Mouse (Mus musculus): ENCODE data around the gene Pradc1. TPM values are rescaled to one million over a fixed set of nuclear protein-coding genes. Genes with fewer than 3 reads are reported as not detected.

Gene Pradc1
- polyA plus RNA-seq (2016; fragmentation: Nextera tagmentation; extraction: Ambion mirVana), result 36.9 and 40.8 TPM in 2 replicates

DNA sequence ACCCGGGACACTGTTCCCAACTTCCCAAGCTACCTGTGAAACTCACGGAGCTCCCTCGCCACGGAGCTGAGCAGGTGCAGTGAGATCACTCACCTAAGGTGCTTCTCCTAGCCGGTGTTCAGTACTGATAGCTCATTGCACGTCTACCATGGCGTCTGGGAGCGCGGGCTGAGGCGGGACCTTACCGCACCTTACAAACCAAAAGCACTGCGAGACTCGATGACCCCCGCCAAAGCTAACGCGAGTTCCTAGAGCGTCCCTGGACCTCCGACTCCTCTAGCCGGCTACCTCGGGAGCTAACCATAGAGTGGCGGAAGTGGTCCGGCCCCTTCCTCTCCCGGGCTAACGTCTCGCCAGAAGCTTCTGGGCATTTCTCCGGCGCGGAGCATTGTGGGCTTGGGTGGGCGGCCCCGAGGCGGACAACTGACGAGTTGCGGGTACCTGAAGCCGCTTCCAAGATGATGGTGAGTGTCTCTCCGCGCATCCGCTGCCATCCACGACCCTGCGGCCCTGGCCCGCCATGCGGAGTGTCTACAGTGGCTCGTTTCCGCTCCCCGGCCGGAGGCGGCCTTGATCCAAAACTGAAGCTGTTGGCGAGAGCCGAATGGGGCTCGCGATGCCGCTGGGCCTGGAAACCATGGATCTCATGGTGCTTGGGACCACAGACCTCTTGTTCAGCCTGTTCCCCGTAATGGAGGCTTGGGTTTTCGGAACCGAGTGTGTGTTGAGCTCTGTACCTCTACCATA is at the start of gene Pradc1:
TSS of gene Pradc1 (minus strand) at position 307 of the 747 bp plus-strand sequence.
- Histone ChIP-seq H3K27me3 (replicated peaks) (no peaks in the 10 kb centered on the region), H3K9me3 (replicated peaks) (no peaks in the 10 kb centered on the region), H3K9ac (peak within 1 kb of the TSS; percentile 89), H3K4me1 (peaks cover 56% of the 10 kb centered on the region), H3K4me2 (peak within 1 kb of the TSS; percentile 96), H3K36me3 (peaks cover 38% of the 10 kb centered on the region), H3K4me3 (peak within 1 kb of the TSS; percentile 85), H3K27ac (peak within 1 kb of the TSS; percentile 95)
- under 1% methylated on average over 54 of the region's 54 CpGs for WGBS (ENCODE audit: insufficient replicate concordance)
- ATAC-seq, result peak; percentile 79

DNA sequence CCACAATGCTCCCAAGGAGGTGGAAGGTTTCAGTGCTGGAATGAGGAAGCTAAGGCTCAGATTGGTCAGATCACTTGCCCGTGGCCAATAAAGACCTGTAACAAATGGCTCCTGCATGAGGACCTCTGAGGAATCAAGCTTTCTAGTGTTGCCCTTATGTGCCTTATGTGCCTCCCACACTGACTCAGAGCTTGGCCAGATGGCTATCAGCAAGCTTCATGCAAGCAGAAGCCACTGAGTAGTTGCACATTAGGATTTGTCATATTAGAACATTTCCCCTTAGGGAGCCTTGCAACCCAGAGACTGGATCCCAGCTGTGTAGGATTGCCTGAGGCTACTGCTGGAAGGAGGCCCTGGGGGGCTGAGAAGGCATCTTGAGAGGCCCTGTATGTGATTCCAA is 48.6 kb upstream of the Pradc1 start:
- Histone ChIP-seq H3K36me3 (no peaks in the 10 kb centered on the region), H3K4me3 (no peak overlapping the region), H3K4me1 (0 out of 2 replicates have a peak, but pooled peaks cover 11% of the 10 kb centered on the region), H3K4me2 (no peak overlapping the region), H3K27me3 (replicated peaks) (peaks cover 60% of the 10 kb centered on the region), H3K9ac (no peak overlapping the region), H3K27ac (no peak overlapping the region), H3K9me3 (replicated peaks) (no peaks in the 10 kb centered on the region)
- no peak for ATAC-seq
- 52% methylated on average over 1 of the region's 1 CpGs for WGBS (ENCODE audit: insufficient replicate concordance)

DNA sequence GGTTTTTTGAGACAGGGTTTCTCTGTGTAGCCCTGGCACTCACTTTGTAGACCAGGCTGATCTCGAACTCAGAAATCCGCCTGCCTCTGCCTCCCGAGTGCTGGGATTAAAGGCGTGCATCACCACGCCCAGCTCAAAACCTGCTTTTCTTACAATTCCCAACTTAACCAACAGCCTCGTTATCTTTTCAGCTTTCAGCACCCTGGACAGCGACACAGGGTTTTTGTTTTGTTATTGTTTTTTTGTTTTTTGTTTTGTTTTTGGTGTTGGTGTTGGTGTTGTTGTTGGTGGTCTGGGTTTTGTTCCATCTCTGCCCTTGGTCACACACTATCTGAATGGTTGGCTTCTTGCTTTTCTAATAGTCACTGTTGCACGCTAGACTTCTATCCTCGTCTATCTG is 46.4 kb upstream of the Pradc1 start:
- H3K4me1 ChIP-seq, result 0 out of 2 replicates have a peak, but pooled peaks cover 11% of the 10 kb centered on the region
- H3K4me3 ChIP-seq, result no peak overlapping the region
- H3K9me3 ChIP-seq (replicated peaks), result no peaks in the 10 kb centered on the region
- no peak overlapping the region for H3K9ac ChIP-seq
- H3K27ac ChIP-seq, result no peak overlapping the region
- H3K36me3 ChIP-seq, result no peaks in the 10 kb centered on the region
- peaks cover 38% of the 10 kb centered on the region for H3K27me3 ChIP-seq (replicated peaks)
- 41% methylated on average over 9 of the region's 9 CpGs for WGBS (ENCODE audit: insufficient replicate concordance)
- H3K4me2 ChIP-seq, result no peak overlapping the region
- no peak for ATAC-seq

DNA sequence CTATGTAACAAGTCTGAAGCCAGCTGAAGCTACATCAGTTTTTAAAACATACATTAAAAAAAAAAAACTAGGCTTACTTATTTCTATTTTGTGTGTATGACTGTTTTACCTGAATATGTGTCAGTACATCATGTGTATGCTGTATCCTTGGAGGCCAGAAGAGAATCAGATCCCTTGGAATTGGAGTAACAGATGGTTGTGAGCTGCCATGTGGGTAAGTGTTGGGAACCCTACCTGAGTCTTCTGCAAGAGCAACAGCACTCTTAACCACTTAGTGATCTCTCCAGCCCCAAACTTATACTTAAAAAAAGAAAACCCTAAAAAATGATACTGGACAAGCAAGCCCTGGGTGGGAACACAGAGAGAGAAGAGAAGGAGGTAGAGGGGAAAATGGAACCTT is 45.2 kb upstream of the Pradc1 start:
- no peak overlapping the region for H3K27ac ChIP-seq
- no peaks in the 10 kb centered on the region for H3K9me3 ChIP-seq (replicated peaks)
- peaks cover 26% of the 10 kb centered on the region for H3K27me3 ChIP-seq (replicated peaks)
- H3K9ac ChIP-seq, result no peak overlapping the region
- no peak overlapping the region for H3K4me2 ChIP-seq
- no peak overlapping the region for H3K4me3 ChIP-seq
- H3K4me1 ChIP-seq, result 0 out of 2 replicates have a peak, but pooled peaks cover 2% of the 10 kb centered on the region
- H3K36me3 ChIP-seq, result no peaks in the 10 kb centered on the region
- ATAC-seq, result no peak

DNA sequence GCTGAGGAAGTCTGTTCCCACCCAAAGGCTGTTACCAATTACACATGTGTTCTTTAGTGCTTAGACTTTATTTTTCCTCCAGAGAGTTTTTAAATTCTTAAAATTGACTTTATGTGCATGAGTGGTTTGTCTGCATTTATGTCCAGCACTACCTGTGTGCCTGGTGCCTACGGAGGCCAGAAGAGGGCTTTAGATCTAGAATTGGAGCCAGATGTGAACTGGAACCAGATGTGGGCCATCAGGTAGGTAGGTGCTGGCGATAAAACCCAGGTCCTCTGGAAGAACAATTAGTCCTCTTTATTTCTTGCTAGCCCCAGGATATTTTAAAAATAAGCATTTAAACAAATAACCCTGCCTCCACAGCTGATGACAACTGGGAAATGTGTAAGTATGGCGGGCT is 39.8 kb upstream of the Pradc1 start:
- 66% methylated on average over 3 of the region's 3 CpGs for WGBS (ENCODE audit: insufficient replicate concordance)
- Histone ChIP-seq H3K27ac (no peak overlapping the region), H3K4me2 (no peak overlapping the region), H3K9me3 (replicated peaks) (no peaks in the 10 kb centered on the region), H3K4me3 (no peak overlapping the region), H3K9ac (no peak overlapping the region), H3K36me3 (no peaks in the 10 kb centered on the region), H3K27me3 (replicated peaks) (peaks cover 7% of the 10 kb centered on the region), H3K4me1 (no peaks in the 10 kb centered on the region)
- no peak for ATAC-seq

DNA sequence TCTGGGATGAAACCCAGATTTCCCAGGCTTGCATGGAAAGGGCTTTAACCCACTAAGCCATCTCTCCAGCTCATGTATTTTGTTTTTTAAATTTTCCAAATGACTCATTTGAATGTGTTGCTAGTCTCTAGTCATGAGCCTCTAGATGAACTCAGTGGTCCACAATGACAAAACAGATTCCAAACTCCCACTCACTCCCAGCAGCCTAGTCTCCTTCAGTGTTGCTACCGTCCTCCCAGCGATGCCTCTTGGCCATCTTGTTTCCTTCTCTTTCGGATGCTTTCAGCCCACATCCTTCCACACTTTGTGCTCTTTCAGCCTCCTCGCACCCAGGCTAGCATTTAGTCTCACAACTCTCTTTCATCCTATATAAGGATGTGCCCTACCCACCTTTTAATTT is 38.5 kb upstream of the Pradc1 start:
- ATAC-seq, result no peak
- H3K27ac ChIP-seq, result no peak overlapping the region
- no peaks in the 10 kb centered on the region for H3K4me1 ChIP-seq
- H3K4me3 ChIP-seq, result no peak overlapping the region
- WGBS (ENCODE audit: insufficient replicate concordance), result 56% methylated on average over 4 of the region's 4 CpGs
- H3K36me3 ChIP-seq, result no peaks in the 10 kb centered on the region
- H3K9ac ChIP-seq, result no peak overlapping the region
- H3K4me2 ChIP-seq, result no peak overlapping the region
- peaks cover 20% of the 10 kb centered on the region for H3K27me3 ChIP-seq (replicated peaks)
- H3K9me3 ChIP-seq (replicated peaks), result no peaks in the 10 kb centered on the region

DNA sequence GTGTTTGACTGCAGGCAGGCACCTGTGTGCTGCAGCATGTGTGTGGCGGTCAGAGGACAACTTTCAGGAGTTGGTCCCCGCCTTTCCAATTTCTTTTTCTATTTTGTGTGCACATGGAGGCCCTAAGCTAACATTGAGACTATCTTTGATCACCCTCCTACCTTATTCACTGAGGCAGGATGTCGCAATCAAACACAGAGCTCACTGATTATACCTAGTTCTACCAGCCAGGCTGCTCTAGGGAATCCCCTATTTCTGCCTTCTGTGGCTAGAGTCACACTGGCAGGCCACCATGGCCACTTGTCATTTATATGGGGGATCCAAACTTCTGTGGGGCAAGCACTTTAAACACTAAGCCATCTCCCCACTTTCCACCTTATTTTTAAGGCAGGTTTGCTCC is 37.9 kb upstream of the Pradc1 start:
- H3K4me1 ChIP-seq, result no peaks in the 10 kb centered on the region

DNA sequence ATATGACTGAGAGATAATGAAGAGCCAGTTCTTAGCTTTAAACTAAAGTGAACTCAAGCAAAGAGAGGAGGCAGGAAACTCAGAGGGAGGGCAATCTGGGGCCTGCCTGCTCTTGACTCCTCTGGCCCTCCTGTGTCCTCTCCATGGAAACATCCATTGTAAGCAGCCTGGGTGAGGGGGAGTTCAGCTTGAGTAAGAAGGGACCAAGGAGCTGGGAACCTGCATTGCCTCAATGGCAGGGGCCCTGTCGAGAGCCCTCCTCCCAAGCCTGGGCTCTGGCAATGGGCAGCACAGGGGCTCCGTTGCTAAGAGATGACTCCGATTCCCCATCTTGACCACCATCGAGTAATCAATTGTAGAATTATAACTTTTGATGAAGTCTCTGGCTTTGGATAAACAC is 36.7 kb upstream of the Pradc1 start:
- Histone ChIP-seq H3K4me2 (no peak overlapping the region), H3K9ac (no peak overlapping the region), H3K4me3 (no peak overlapping the region), H3K4me1 (no peaks in the 10 kb centered on the region), H3K27me3 (replicated peaks) (peaks cover 38% of the 10 kb centered on the region), H3K27ac (no peak overlapping the region), H3K36me3 (no peaks in the 10 kb centered on the region), H3K9me3 (replicated peaks) (no peaks in the 10 kb centered on the region)
- ATAC-seq, result no peak
- 66% methylated on average over 4 of the region's 4 CpGs for WGBS (ENCODE audit: insufficient replicate concordance)

More for the DNA sequence above, 37.9 kb upstream of the Pradc1 start:
- no peak overlapping the region for H3K27ac ChIP-seq
- 62% methylated on average over 3 of the region's 3 CpGs for WGBS (ENCODE audit: insufficient replicate concordance)
- H3K9ac ChIP-seq, result no peak overlapping the region
- no peaks in the 10 kb centered on the region for H3K9me3 ChIP-seq (replicated peaks)
- H3K36me3 ChIP-seq, result no peaks in the 10 kb centered on the region
- H3K4me3 ChIP-seq, result no peak overlapping the region
- H3K27me3 ChIP-seq (replicated peaks), result peaks cover 26% of the 10 kb centered on the region
- no peak for ATAC-seq
- no peak overlapping the region for H3K4me2 ChIP-seq

DNA sequence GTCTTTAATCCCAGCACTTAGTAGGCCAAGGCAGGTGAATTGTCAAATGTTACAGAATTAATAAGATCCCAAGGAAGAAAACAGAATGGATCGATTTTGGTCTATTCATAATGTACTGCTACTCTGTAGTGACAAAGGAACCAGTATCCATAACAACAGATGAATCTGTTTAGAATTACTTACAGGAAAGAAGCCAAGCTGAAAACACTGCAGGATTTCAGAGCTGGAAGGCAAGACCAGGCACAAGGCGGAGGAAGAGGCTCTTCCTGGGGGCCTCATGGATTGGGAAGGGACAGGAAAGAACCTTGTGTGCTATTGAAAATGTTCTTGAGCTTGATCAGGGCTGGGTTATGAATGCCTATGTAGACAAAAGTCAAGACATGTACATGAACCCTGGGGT is 34.0 kb upstream of the Pradc1 start:
- H3K27ac ChIP-seq, result no peak overlapping the region
- H3K36me3 ChIP-seq, result no peaks in the 10 kb centered on the region
- no peak overlapping the region for H3K9ac ChIP-seq
- peaks cover 65% of the 10 kb centered on the region for H3K27me3 ChIP-seq (replicated peaks)
- H3K4me2 ChIP-seq, result no peak overlapping the region
- no peaks in the 10 kb centered on the region for H3K9me3 ChIP-seq (replicated peaks)
- no peaks in the 10 kb centered on the region for H3K4me1 ChIP-seq
- H3K4me3 ChIP-seq, result no peak overlapping the region
- ATAC-seq, result no peak
- WGBS (ENCODE audit: insufficient replicate concordance), result 41% methylated on average over 2 of the region's 2 CpGs

DNA sequence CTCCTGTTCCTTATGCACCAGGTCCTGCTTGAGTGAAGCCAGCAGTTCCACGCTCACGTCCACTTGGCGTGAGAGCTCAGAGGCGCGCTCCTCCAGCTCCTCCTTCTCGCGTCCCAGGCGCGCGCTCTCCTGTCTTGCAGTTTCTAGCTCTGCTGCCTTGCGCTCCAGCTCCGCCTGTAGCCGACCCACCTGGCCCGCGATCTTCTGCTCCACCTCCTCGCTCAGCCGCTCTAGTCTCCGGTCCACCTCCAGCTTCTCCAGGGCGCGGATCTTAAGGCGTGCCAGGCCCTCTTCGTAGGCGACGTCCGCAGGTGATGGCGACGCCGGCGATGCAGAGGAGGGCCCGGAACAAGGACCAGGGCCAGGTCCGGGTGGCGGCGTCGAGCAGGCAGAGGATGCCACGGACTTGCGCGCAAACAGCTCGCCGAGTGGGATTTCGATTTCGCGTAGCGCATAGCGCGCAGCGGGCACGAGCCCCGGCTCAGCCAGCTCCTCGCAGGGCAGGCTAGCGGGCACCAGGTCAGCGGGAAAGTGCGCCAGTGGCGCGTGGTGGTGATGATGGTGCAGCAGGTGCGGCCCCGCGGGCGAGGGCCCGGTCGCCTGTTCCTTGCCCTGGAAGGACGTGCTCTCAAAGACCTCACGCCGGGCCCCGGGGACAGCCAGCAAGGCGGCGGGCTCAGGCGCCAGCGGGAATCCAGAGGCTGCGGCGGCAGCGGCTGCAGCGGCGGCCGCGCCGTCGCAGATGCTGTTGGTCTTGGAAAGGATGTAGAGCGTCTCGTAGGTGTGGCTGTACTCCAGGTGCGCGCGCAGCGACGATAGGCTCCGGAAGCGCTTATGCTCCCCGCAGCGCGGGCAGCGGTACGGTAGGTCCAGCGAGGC is 32.3 kb upstream of the Pradc1 start:
- WGBS (ENCODE audit: insufficient replicate concordance), result 8% methylated on average over 91 of the region's 92 CpGs
- H3K27me3 ChIP-seq (replicated peaks), result peaks cover 82% of the 10 kb centered on the region
- H3K4me1 ChIP-seq, result no peaks in the 10 kb centered on the region
- peak overlapping the region; percentile 29 for H3K4me2 ChIP-seq
- H3K36me3 ChIP-seq, result no peaks in the 10 kb centered on the region
- peak overlapping the region; percentile 10 for H3K4me3 ChIP-seq
- no peak overlapping the region for H3K27ac ChIP-seq
- no peak for ATAC-seq
- H3K9me3 ChIP-seq (replicated peaks), result no peaks in the 10 kb centered on the region
- H3K9ac ChIP-seq, result no peak overlapping the region

DNA sequence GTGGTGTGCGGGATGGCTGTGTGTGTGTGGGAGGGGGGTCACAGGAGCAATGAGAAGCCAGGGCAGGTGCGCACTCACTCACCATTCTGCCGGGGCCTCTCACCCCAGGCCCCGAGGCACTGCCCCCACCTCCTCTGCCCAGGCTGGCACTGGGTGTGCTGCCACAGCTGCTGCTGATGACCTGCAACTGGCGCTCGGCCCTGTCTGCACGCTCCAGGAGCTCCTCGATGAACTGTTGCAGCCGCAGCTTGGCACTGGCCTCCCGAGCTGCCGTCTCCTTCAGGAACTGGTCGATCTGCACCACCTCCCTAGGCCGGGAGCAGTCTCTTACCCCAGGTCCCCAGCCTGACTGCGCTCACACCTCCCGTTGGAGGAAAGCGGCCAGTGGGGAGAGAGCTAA is 28.9 kb upstream of the Pradc1 start:
- Histone ChIP-seq H3K4me3 (no peak overlapping the region), H3K4me1 (no peaks in the 10 kb centered on the region), H3K27ac (no peak overlapping the region), H3K36me3 (no peaks in the 10 kb centered on the region), H3K9me3 (replicated peaks) (no peaks in the 10 kb centered on the region), H3K4me2 (no peak overlapping the region), H3K9ac (no peak overlapping the region), H3K27me3 (replicated peaks) (peaks cover 91% of the 10 kb centered on the region)
- 56% methylated on average over 15 of the region's 16 CpGs for WGBS (ENCODE audit: insufficient replicate concordance)
- ATAC-seq, result no peak

DNA sequence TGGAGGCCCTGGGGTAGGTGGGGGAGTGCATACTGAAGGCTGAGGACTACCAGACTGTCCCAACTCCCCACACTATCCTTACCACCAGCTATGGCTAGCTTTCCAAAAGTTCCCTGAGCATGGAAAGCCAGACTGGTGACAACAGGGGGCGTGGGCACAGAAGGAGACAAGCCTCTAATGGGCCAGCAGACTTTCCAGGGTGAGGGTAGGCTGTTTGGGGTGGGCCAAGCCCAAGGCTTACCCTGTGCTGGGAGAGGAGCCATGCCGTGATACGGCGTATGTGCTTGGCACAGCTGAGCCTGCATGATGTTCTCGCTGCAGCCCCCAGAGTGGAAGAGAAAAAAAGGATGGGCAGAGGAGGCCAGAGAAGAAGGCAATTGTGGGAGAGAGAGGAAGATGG is 28.2 kb upstream of the Pradc1 start:
- no peak overlapping the region for H3K4me3 ChIP-seq
- no peak for ATAC-seq
- H3K36me3 ChIP-seq, result no peaks in the 10 kb centered on the region
- no peaks in the 10 kb centered on the region for H3K9me3 ChIP-seq (replicated peaks)
- 69% methylated on average over 5 of the region's 5 CpGs for WGBS (ENCODE audit: insufficient replicate concordance)
- peaks cover 91% of the 10 kb centered on the region for H3K27me3 ChIP-seq (replicated peaks)
- no peak overlapping the region for H3K9ac ChIP-seq
- H3K4me1 ChIP-seq, result no peaks in the 10 kb centered on the region
- no peak overlapping the region for H3K4me2 ChIP-seq
- H3K27ac ChIP-seq, result no peak overlapping the region

All from liver, embryonic 12.5 days (tissue).